Mouse (Mus musculus): ENCODE results near the gene Prr3.

DNA sequence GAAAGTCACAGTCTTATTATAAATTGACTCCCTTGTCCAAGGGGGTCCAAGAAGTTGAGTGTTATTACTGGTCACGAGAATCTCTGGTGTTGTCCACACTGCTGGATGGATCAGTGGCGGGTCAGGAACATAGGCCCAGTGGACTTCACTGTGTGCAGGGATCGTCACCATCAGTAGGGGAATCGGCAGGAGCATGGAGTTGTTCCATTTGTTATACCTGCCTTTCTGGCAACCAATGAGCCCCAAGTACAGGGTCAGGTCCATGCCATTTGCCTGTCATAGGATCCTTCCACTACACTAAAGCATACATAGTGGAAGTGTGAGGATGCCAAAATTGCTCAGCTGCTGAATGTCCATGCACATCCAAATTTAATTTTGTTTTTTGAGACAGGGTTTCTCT lies 47.4 kb downstream of the Prr3 start:
- TF ChIP-seq CTCF (IDR thresholded peaks at IDR 0.05; ENCODE audit: insufficient read depth, low read length) (no peak), POLR2A (IDR thresholded peaks at IDR 0.05; ENCODE audit: borderline replicate concordance, extremely low read depth, low read depth, low read length) (no peak)
